Mouse (Mus musculus) liver, adult 2 months (tissue): ENCODE results near the gene Gm42906. TPM values are rescaled to one million over a fixed set of nuclear protein-coding genes. Genes with fewer than 3 reads are reported as not detected.
A peak's percentile ranks its signal among the peaks of the same experiment; 100 is the strongest.

ENCODE experiments used
- DNase-seq: peaks from one replicate; pipeline ENCODE4 v3.0.0-alpha.2; 2011; ENCODE audit warnings: low read depth, low spot score; ENCODE audit errors: extremely low read depth
- H3K27ac ChIP-seq: fragments of 200-500 bp; replicated peaks from 2 replicates; pipeline ENCODE4 v1.5.1; 2012; ENCODE audit warnings: low read depth, mild to moderate bottlenecking, control low read depth, inconsistent platforms, low read length; ENCODE audit not compliant: insufficient read depth
- H3K27me3 ChIP-seq: fragments of 200-500 bp; 2 replicates; pipeline ENCODE4 v1.6.1; 2012; ENCODE audit warnings: mild to moderate bottlenecking, moderate library complexity, low read length, inconsistent platforms; ENCODE audit not compliant: control insufficient read depth, insufficient read depth
- H3K36me3 ChIP-seq: fragments of 200-500 bp; 2 replicates; pipeline ENCODE4 v1.6.1; 2012; ENCODE audit warnings: low read length, inconsistent platforms; ENCODE audit not compliant: control insufficient read depth, insufficient read depth
- H3K4me1 ChIP-seq: fragments of 200-500 bp; 2 replicates; pipeline ENCODE4 v1.6.1; 2011; ENCODE audit warnings: low read length; ENCODE audit not compliant: control insufficient read depth, insufficient read depth
- H3K4me3 ChIP-seq: fragments of 200-500 bp; 2 replicates; pipeline ENCODE4 v1.5.1; 2011; ENCODE audit warnings: low read depth, mild to moderate bottlenecking, control low read depth, low read length, moderate library complexity; ENCODE audit not compliant: insufficient read depth
- H3K79me2 ChIP-seq: fragments of 200-500 bp; 2 replicates; pipeline ENCODE4 v1.6.1; 2012; ENCODE audit warnings: inconsistent platforms, mild to moderate bottlenecking, low read length, moderate library complexity; ENCODE audit not compliant: control insufficient read depth, insufficient read depth
- H3K9ac ChIP-seq: fragments of 200-500 bp; 2 replicates; pipeline ENCODE4 v1.6.1; 2012; ENCODE audit warnings: low read depth, mild to moderate bottlenecking, control low read depth, inconsistent platforms, low read length
- CTCF ChIP-seq: fragments of 200-500 bp; IDR thresholded peaks from 2 replicates; pipeline ENCODE4 v1.5.1; 2011; ENCODE audit warnings: low read depth, low read length, control low read depth
- POLR2A ChIP-seq: fragments of 200-500 bp; IDR thresholded peaks from 2 replicates; pipeline ENCODE4 v1.6.1; 2011; ENCODE audit warnings: low read length, control low read depth; ENCODE audit not compliant: insufficient read depth; ENCODE audit errors: extremely low read depth
- WGBS: fragments of 180-500 bp; shearing (Covaris S2); methylation state at CpG from one replicate; pipeline ENCODE4 v1.1.7; 2018; 5-methylcytosine and 5-hydroxymethylcytosine counted together
- polyA plus RNA-seq: library from polyadenylated mRNA; depleted of rRNA; stranded (reverse); fragments of >200 nt; gene quantifications from 2 replicates; pipeline ENCODE4 v1.2.3, GENCODE M21; 2012
- total RNA-seq: library from RNA; depleted of rRNA; stranded (reverse); fragments of >200 nt; gene quantifications from 2 replicates; pipeline ENCODE4 v1.2.3, GENCODE M21; 2014

Gm42906 gene
- total and polyA plus RNA-seq, 2 experiments, result not detected

GRCm38 (mm10) chr5:151286331-151286730, 141.6 kb downstream of the Gm42906 start:
- WGBS, result 94% methylated on average over 1 of the region's 1 CpGs
- H3K4me3 ChIP-seq, result no peak overlapping the region

DNA sequence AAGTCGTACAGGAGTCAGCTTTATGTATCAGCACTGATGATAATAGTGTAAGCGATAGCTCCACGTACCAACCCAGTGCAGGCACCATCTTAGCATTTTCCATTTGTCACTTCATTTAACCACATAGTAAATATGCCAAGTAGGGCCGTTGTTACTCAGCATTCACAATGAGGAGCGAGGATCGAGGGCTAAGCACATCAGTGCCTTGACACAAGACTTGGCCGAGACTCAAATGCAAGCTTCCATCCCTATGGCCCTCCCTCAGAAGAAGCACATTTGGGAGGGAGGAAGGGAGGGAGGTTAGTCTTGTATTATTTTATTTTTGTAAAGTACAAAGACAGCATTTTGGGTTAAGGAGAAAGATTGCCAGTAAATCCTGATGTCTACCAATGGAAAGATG, 148.4 kb downstream of the Gm42906 start:
- H3K27me3 ChIP-seq, result no peaks in the 10 kb centered on the region
- no peaks in the 10 kb centered on the region for H3K4me1 ChIP-seq
- DNase-seq, result no peak
- no peak overlapping the region for H3K9ac ChIP-seq
- WGBS, result 93% methylated on average over 7 of the region's 7 CpGs
- H3K79me2 ChIP-seq, result no peaks in the 10 kb centered on the region
- H3K36me3 ChIP-seq, result no peaks in the 10 kb centered on the region
- TF ChIP-seq POLR2A (no peak), CTCF (no peak)
- no peak overlapping the region for H3K27ac ChIP-seq
- H3K4me3 ChIP-seq, result no peak overlapping the region

More at GRCm38 (mm10) chr5:151286331-151286730, 141.6 kb downstream of the Gm42906 start:
- no peaks in the 10 kb centered on the region for H3K36me3 ChIP-seq
- no peak overlapping the region for H3K9ac ChIP-seq
- DNase-seq, result no peak
- TF ChIP-seq CTCF (no peak), POLR2A (no peak)
- H3K27me3 ChIP-seq, result no peaks in the 10 kb centered on the region
- no peaks in the 10 kb centered on the region for H3K4me1 ChIP-seq
- no peaks in the 10 kb centered on the region for H3K79me2 ChIP-seq
- H3K27ac ChIP-seq, result no peak overlapping the region

- H3K36me3 ChIP-seq, result no peaks in the 10 kb centered on the region
- H3K4me3 ChIP-seq, result no peak overlapping the region
- H3K27ac ChIP-seq, result no peak overlapping the region
- no peaks in the 10 kb centered on the region for H3K4me1 ChIP-seq
- no peaks in the 10 kb centered on the region for H3K27me3 ChIP-seq
- DNase-seq, result no peak
- WGBS, result 92% methylated on average over 6 of the region's 6 CpGs
- TF ChIP-seq POLR2A (no peak), CTCF (no peak)
- no peak overlapping the region for H3K9ac ChIP-seq
- no peaks in the 10 kb centered on the region for H3K79me2 ChIP-seq
Measured at GRCm38 (mm10) chr5:151277927-151278326, 150.0 kb downstream of the Gm42906 start.

DNA sequence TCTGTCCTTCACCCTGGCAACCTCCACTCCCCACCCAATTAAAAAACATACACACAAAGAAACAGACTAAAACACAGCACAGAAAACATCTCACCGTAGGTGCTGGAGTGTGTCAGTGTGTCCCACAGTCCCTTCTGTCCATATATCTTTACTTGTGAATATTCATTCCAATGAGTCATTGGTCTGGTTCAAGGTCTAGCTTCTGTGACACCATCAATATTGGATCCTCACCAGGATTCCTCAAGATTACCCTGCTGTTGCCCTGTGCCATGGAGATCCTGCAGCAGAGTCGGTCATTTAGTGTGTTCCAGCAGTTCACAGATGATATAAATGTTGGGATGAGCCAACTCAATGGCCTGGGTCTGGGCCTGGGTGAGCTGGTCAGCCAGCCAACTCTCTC, 152.0 kb downstream of the Gm42906 start:
- TF ChIP-seq CTCF, result no peak
- TF ChIP-seq POLR2A, result no peak
- Histone ChIP-seq H3K36me3 (no peaks in the 10 kb centered on the region), H3K4me3 (no peak overlapping the region), H3K4me1 (peaks cover under 1% of the 10 kb centered on the region; the same call in 1 of the 2 replicates), H3K9ac (no peak overlapping the region), H3K27me3 (no peaks in the 10 kb centered on the region), H3K79me2 (no peaks in the 10 kb centered on the region), H3K27ac (no peak overlapping the region)
- DNase-seq, result no peak
- 99% methylated on average over 2 of the region's 2 CpGs for WGBS

DNA sequence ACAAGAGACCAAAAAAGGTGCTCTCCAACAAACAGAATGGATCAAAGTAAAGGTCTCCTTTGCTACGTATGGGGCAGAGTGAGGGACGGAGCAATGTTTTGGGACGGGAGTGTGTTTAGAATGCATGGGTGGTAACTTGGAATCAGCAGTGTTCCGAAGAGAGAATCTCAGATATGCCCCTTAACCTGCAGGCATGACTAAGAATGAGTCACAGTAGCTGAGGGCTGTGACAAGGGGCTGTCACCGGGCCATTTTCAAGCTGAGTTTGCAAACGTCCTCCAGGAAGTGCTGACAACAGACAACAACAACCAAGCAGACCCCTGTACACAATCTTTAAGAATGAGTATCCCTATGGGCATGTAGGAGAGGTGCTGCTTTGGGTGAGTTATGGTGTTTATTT, 153.7 kb downstream of the Gm42906 start:
- H3K36me3 ChIP-seq, result no peaks in the 10 kb centered on the region
- TF ChIP-seq POLR2A (no peak), CTCF (no peak)
- 80% methylated on average over 6 of the region's 6 CpGs for WGBS
- DNase-seq, result no peak
- H3K27me3 ChIP-seq, result no peaks in the 10 kb centered on the region
- no peak overlapping the region for H3K27ac ChIP-seq
- H3K9ac ChIP-seq, result no peak overlapping the region
- peaks cover 1% of the 10 kb centered on the region; the same call in 1 of the 2 replicates for H3K4me1 ChIP-seq
- H3K4me3 ChIP-seq, result no peak overlapping the region
- H3K79me2 ChIP-seq, result no peaks in the 10 kb centered on the region

DNA sequence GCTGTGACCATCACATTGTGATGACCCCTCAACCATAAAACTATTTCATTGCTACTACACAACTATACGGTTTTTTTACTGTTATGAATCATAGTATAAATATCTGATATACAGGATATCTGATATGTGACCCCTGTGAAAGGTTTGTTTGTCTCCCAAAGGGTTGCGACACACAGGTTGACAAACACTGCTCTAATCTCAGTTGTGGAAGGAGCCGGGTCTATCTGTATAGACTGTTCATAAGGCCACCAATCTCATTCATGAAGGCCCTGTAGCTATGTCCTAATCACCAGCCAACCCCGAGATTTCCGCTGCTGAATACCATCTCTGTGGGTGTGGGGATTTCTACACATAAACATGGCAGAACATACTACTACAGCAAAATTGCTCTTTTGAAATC, 157.1 kb downstream of the Gm42906 start:
- Histone ChIP-seq H3K79me2 (no peaks in the 10 kb centered on the region), H3K27ac (no peak overlapping the region), H3K27me3 (no peaks in the 10 kb centered on the region), H3K4me1 (peaks cover 1% of the 10 kb centered on the region; the same call in 1 of the 2 replicates), H3K4me3 (no peak overlapping the region), H3K36me3 (no peaks in the 10 kb centered on the region), H3K9ac (no peak overlapping the region)
- TF ChIP-seq POLR2A (no peak), CTCF (no peak)
- 26% methylated on average over 5 of the region's 5 CpGs for WGBS
- DNase-seq, result peak; percentile 58
